Mouse (Mus musculus) cerebellum, adult 9-11 months (tissue): ENCODE results near the gene Tmem176a.

Source experiments
- DNase-seq: peaks from one replicate; pipeline ENCODE4 v3.0.0; 2022

Gene Tmem176a

GRCm38 (mm10) chr6:48894938-48895818 is 54.5 kb downstream of the Tmem176a start:
- DNase-seq = no peak

GRCm38 (mm10) chr6:48895941-48896340 is 55.2 kb downstream of the Tmem176a start:
- no peak for DNase-seq
